Mouse (Mus musculus) left cerebral cortex, postnatal 25 days (tissue): Measurements from ENCODE around the gene Dda1. TPM values are rescaled to one million over a fixed set of nuclear protein-coding genes. Genes with fewer than 3 reads are reported as not detected.

ENCODE experiments used
- DNase-seq, 2 experiments: peaks; one replicate each; pipeline ENCODE4 v3.0.0; 2022; ENCODE audit warnings: low spot score in 2 of 2, mixed read lengths in 1 of 2
- intact Hi-C: fragments of 180-260 bp; cut with DNase I; formaldehyde crosslinking; loops from one replicate; pipeline ENCODE4 v1.15.1; 2025
- total RNA-seq, 2 experiments: library from RNA; stranded (reverse); gene quantifications; 2 replicates each; pipeline ENCODE4 v1.2.3; 2021

Gene Dda1
- total RNA-seq, 2 experiments from 2014 or later = 80.9 to 84.8 TPM

- intact Hi-C loops = loop anchor here (1.0 kb wide), 1 partner anchor 8 kb away; no protein-coding TSS in a partner anchor
- peak; percentile 89 to 93 for DNase-seq
Measured at GRCm38 (mm10) chr8:71485142-71486135, 16.4 kb downstream of the Dda1 start, which contains the start of gene Ano8. Gene Ano8 (minus strand): TSS chr8:71485963.

GRCm38 (mm10) chr8:71486136-71486529, 17.1 kb downstream of the Dda1 start:
- DNase-seq = no peak
- intact Hi-C loops = no loop called here

- DNase-seq = peak; percentile 85 to 86
- intact Hi-C loops = loop anchor here (2.0 kb wide), 1 partner anchor 13 kb away; no protein-coding TSS in a partner anchor
Measured at GRCm38 (mm10) chr8:71487691-71488445, 18.9 kb downstream of the Dda1 start, which contains the start of gene Gtpbp3. Gene Gtpbp3 (plus strand): TSS chr8:71488103.

- intact Hi-C loops = loop anchor here (2.0 kb wide), 1 partner anchor 14 kb away; no protein-coding TSS in a partner anchor
Measured at GRCm38 (mm10) chr8:71488454-71488853, 19.5 kb downstream of the Dda1 start.

GRCm38 (mm10) chr8:71495039-71495438, 26.0 kb downstream of the Dda1 start:
- intact Hi-C loops = no loop called here
- DNase-seq = peak; percentile 75 to 81

More at GRCm38 (mm10) chr8:71488454-71488853, 19.5 kb downstream of the Dda1 start:
- peak; percentile 85 to 96 for DNase-seq

GRCm38 (mm10) chr8:71495811-71496210, 26.8 kb downstream of the Dda1 start:
- DNase-seq = no peak
- intact Hi-C loops = loop anchor here (1.0 kb wide), 1 partner anchor 25 kb away; no protein-coding TSS in a partner anchor

- intact Hi-C loops = loop anchor here (1.0 kb wide), 1 partner anchor 25 kb away; no protein-coding TSS in a partner anchor
- no peak for DNase-seq
Measured at GRCm38 (mm10) chr8:71496481-71496880, 27.5 kb downstream of the Dda1 start.

- intact Hi-C loops = no loop called here
- no peak for DNase-seq
Measured at GRCm38 (mm10) chr8:71497077-71497645, 28.2 kb downstream of the Dda1 start.

GRCm38 (mm10) chr8:71497881-71498501, 29.0 kb downstream of the Dda1 start:
- no peak for DNase-seq
- intact Hi-C loops = no loop called here

GRCm38 (mm10) chr8:71498816-71499690, 30.1 kb downstream of the Dda1 start:
- intact Hi-C loops = no loop called here
- no peak for DNase-seq

- intact Hi-C loops = no loop called here
- no peak for DNase-seq
Measured at GRCm38 (mm10) chr8:71504349-71504748, 35.4 kb downstream of the Dda1 start.

- DNase-seq = no peak
- intact Hi-C loops = no loop called here
Measured at GRCm38 (mm10) chr8:71505326-71505725, 36.3 kb downstream of the Dda1 start.

GRCm38 (mm10) chr8:71505979-71506378, 37.0 kb downstream of the Dda1 start:
- intact Hi-C loops = no loop called here
- no peak for DNase-seq

GRCm38 (mm10) chr8:71507589-71508104, 38.6 kb downstream of the Dda1 start:
- DNase-seq = peak; percentile 88 to 89
- intact Hi-C loops = no loop called here

- no peak for DNase-seq
- intact Hi-C loops = no loop called here
Measured at GRCm38 (mm10) chr8:71509316-71509715, 40.3 kb downstream of the Dda1 start.

- no peak for DNase-seq
- intact Hi-C loops = no loop called here
Measured at GRCm38 (mm10) chr8:71511644-71512043, 42.6 kb downstream of the Dda1 start, which contains the start of gene Plvap. Gene Plvap (minus strand): TSS chr8:71511752.

GRCm38 (mm10) chr8:71513018-71513754, 44.2 kb downstream of the Dda1 start:
- DNase-seq = no peak
- intact Hi-C loops = no loop called here
